10 mouse cellular contexts compared by ENCODE assay signal in the genomic region with DNA sequence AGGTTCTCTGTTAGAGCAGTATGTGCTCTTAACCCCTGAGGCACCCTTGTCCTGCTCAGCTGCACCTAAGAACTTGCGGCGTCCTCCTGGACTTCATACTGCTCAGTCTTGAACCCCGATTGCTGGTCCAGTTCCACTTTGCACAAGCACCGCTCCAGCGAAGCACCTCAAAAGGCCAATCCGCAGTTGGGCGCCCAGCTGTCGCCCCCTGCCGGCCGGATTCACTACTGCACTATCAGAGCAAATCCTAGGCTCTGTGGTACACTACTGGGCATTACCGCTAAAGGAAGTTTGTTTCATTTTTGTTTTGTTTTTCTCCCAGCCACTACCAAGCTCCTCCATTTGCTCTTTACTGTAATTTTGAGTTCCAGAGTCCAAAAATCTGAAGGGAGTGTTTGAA. TPM values are rescaled to one million over a fixed set of nuclear protein-coding genes. Genes with fewer than 3 reads are reported as not detected.
DNase-seq lines count a peak whose midpoint lies in the region; ATAC-seq and TF ChIP-seq lines count a peak whose summit lies in the region.
"Had no signal": no experiment of that assay in that cellular context is flagged by ENCODE, and none has a peak within 500 bp of the region (broad histone marks: within the 10 kb centered on the region; RNA-seq: fewer than 3 reads in every experiment).

No protein-coding gene starts in this region.

- DNase-seq in thymus, postnatal 0 days (ENCODE audit: low spot score) = peak; percentile 9
- DNase-seq in thymus, postnatal 10 days (ENCODE audit: low spot score in 2 of 2) = no peak
- DNase-seq in embryonic facial prominence, embryonic 10.5 days (ENCODE audit: low spot score) = peak; percentile 26
- DNase-seq in thymus, postnatal 4 days = peak; percentile 47
- DNase-seq in frontal cortex, postnatal 25 days (ENCODE audit: low spot score in 2 of 2) = no peak

- no peaks in the 10 kb centered on the region for H3K27me3 ChIP-seq in intestine, postnatal 0 days (replicated peaks; ENCODE audit: control insufficient read depth, insufficient read depth, low read length)
- H3K27me3 ChIP-seq in intestine, embryonic 15.5 days (replicated peaks) = no peaks in the 10 kb centered on the region
- H3K27me3 ChIP-seq in embryonic facial prominence, embryonic 10.5 days (replicated peaks; ENCODE audit: low read depth, poor library complexity, severe bottlenecking) = no peaks in the 10 kb centered on the region
- H3K27me3 ChIP-seq: forebrain, embryonic 15.5 days; hindbrain, embryonic 12.5 days; midbrain, embryonic 12.5 days had no signal

- no peak overlapping the region for H3K9ac ChIP-seq in intestine, postnatal 0 days (ENCODE audit: low read depth, low read length)
- H3K9ac ChIP-seq in intestine, embryonic 15.5 days = no peak overlapping the region
- H3K9ac ChIP-seq: forebrain, embryonic 15.5 days; hindbrain, embryonic 12.5 days; midbrain, embryonic 12.5 days had no signal

- no peaks in the 10 kb centered on the region for H3K4me1 ChIP-seq in intestine, postnatal 0 days (replicated peaks; ENCODE audit: control insufficient read depth, insufficient read depth, low read length)
- H3K4me1 ChIP-seq in intestine, embryonic 15.5 days (replicated peaks) = no peaks in the 10 kb centered on the region
- no peaks in the 10 kb centered on the region for H3K4me1 ChIP-seq in embryonic facial prominence, embryonic 10.5 days
- H3K4me1 ChIP-seq: forebrain, embryonic 15.5 days; hindbrain, embryonic 12.5 days; midbrain, embryonic 12.5 days had no signal

- H3K4me3 ChIP-seq in intestine, postnatal 0 days (ENCODE audit: low read depth, low read length) = no peak overlapping the region
- no peak overlapping the region for H3K4me3 ChIP-seq in intestine, embryonic 15.5 days (replicated peaks)
- H3K4me3 ChIP-seq in embryonic facial prominence, embryonic 10.5 days = no peak overlapping the region
- H3K4me3 ChIP-seq: forebrain, embryonic 15.5 days; hindbrain, embryonic 12.5 days; midbrain, embryonic 12.5 days had no signal

- no peak for ATAC-seq in intestine, postnatal 0 days
- no peak for ATAC-seq in intestine, embryonic 15.5 days
- ATAC-seq: forebrain, embryonic 15.5 days had no signal

- H3K27ac ChIP-seq in intestine, postnatal 0 days (ENCODE audit: low read depth, low read length) = no peak overlapping the region
- H3K27ac ChIP-seq in intestine, embryonic 15.5 days = no peak overlapping the region
- H3K27ac ChIP-seq in embryonic facial prominence, embryonic 10.5 days (replicated peaks) = no peak overlapping the region
- H3K27ac ChIP-seq: forebrain, embryonic 15.5 days; hindbrain, embryonic 12.5 days; midbrain, embryonic 12.5 days had no signal

- TF ChIP-seq CTCF in intestine, postnatal 0 days (IDR thresholded peaks at IDR 0.05; ENCODE audit: low read depth) = peak; percentile 71

- peaks cover 4% of the 10 kb centered on the region; the same call in 1 of the 2 replicates for H3K9me3 ChIP-seq in intestine, postnatal 0 days (ENCODE audit: control insufficient read depth)
- no peaks in the 10 kb centered on the region for H3K9me3 ChIP-seq in intestine, embryonic 15.5 days
- 0 out of 2 replicates have a peak, but pooled peaks cover 6% of the 10 kb centered on the region for H3K9me3 ChIP-seq in embryonic facial prominence, embryonic 10.5 days
- H3K9me3 ChIP-seq: forebrain, embryonic 15.5 days; midbrain, embryonic 12.5 days had no signal

- no peak overlapping the region for H3K4me2 ChIP-seq in intestine, postnatal 0 days (replicated peaks; ENCODE audit: low read depth)
- no peak overlapping the region for H3K4me2 ChIP-seq in intestine, embryonic 15.5 days (replicated peaks)
- H3K4me2 ChIP-seq: forebrain, embryonic 15.5 days; hindbrain, embryonic 12.5 days; midbrain, embryonic 12.5 days had no signal

- WGBS in intestine, postnatal 0 days = 54% methylated on average over 11 of the region's 11 CpGs
- WGBS in intestine, embryonic 15.5 days = 48% methylated on average over 11 of the region's 11 CpGs
- WGBS in embryonic facial prominence, embryonic 10.5 days = 47% methylated on average over 11 of the region's 11 CpGs

- H3K36me3 ChIP-seq in intestine, postnatal 0 days (ENCODE audit: control insufficient read depth, insufficient read depth) = no peaks in the 10 kb centered on the region
- H3K36me3 ChIP-seq in intestine, embryonic 15.5 days = no peaks in the 10 kb centered on the region
- H3K36me3 ChIP-seq in embryonic facial prominence, embryonic 10.5 days (replicated peaks) = no peaks in the 10 kb centered on the region
- H3K36me3 ChIP-seq: forebrain, embryonic 15.5 days; hindbrain, embryonic 12.5 days; midbrain, embryonic 12.5 days had no signal

RNA-seq across cellular contexts. Expression of a gene that starts 36.9 kb away (rescaled TPM):
- 0.12 TPM in 1 of 2 replicates, not detected in the other for polyA plus RNA-seq in intestine, postnatal 0 days (2015; fragmentation: Nextera tagmentation; extraction: Ambion mirVana)
- polyA plus RNA-seq in intestine, embryonic 15.5 days (2015; fragmentation: Nextera tagmentation; extraction: Ambion mirVana) = not detected in 2 replicates
- polyA plus RNA-seq in thymus, postnatal 0 days (2015; fragmentation: Nextera tagmentation; extraction: Ambion mirVana) = not detected in 2 replicates
- polyA plus RNA-seq in embryonic facial prominence, embryonic 10.5 days (2016; fragmentation: Nextera tagmentation; extraction: Ambion mirVana) = not detected in 2 replicates
- polyA plus RNA-seq: forebrain, embryonic 15.5 days; hindbrain, embryonic 12.5 days; midbrain, embryonic 12.5 days had no signal

Comparison
In these comparisons a context has a peak if more than half of its experiments do, and no peak if none do; other contexts are left out.
1. DNase-seq: peak in thymus, postnatal 0 days (single experiment), embryonic facial prominence, embryonic 10.5 days (single experiment) and thymus, postnatal 4 days (single experiment); none in thymus, postnatal 10 days (0 of 2) and frontal cortex, postnatal 25 days (0 of 2).